Mouse (Mus musculus) G1E (cell line): ENCODE data around the gene Hephl1. TPM values are rescaled to one million over a fixed set of nuclear protein-coding genes. Genes with fewer than 3 reads are reported as not detected.

Experiments used
- ATAC-seq: 2 replicates; pipeline ENCODE4 v1.8.0; 2016; ENCODE audit warnings: mild to moderate bottlenecking; ENCODE audit not compliant: insufficient number of reproducible peaks, poor library complexity, low FRiP score, severe bottlenecking; ENCODE audit errors: extremely low read depth
- DNase-seq: peaks from one replicate; pipeline ENCODE4 v3.0.0; 2012; ENCODE audit warnings: low spot score
- H3K27me3 ChIP-seq: 2 replicates; pipeline ENCODE4 v1.6.1; 2012; ENCODE audit warnings: mild to moderate bottlenecking, low read length, inconsistent platforms; ENCODE audit not compliant: insufficient read depth
- H3K36me3 ChIP-seq: replicated peaks from 2 replicates; pipeline ENCODE3; 2012; ENCODE audit warnings: mild to moderate bottlenecking, inconsistent platforms
- H3K4me1 ChIP-seq: 2 replicates; pipeline ENCODE4 v1.6.1; 2012; ENCODE audit warnings: low read depth, low read length, inconsistent platforms, mixed read lengths; ENCODE audit not compliant: insufficient read depth
- H3K4me3 ChIP-seq: 2 replicates; pipeline ENCODE4 v1.5.1; 2012; ENCODE audit warnings: low read depth, mild to moderate bottlenecking, inconsistent platforms, low read length, moderate library complexity, mixed read lengths
- H3K9me3 ChIP-seq: replicated peaks from 2 replicates; pipeline ENCODE4 v1.6.1; 2012; ENCODE audit warnings: inconsistent platforms
- CTCF ChIP-seq: IDR thresholded peaks from 2 replicates; pipeline ENCODE4 v1.5.1; 2012; ENCODE audit warnings: low read depth, low read length, inconsistent platforms, mixed read lengths
- GATA1 ChIP-seq: IDR thresholded peaks from 2 replicates; pipeline ENCODE4 v1.6.1; 2012; ENCODE audit warnings: borderline replicate concordance, low read length, inconsistent platforms, mixed read lengths
- GATA2 ChIP-seq: IDR thresholded peaks from 2 replicates; pipeline ENCODE4 v1.6.1; 2012; ENCODE audit warnings: low read depth, low read length, inconsistent platforms, borderline replicate concordance
- POLR2AphosphoS5 ChIP-seq: IDR thresholded peaks from 2 replicates; pipeline ENCODE4 v1.6.1; 2012; ENCODE audit warnings: low read depth, low read length, inconsistent platforms; ENCODE audit not compliant: insufficient replicate concordance
- TAL1 ChIP-seq: conservative IDR thresholded peaks from 2 replicates; pipeline ENCODE4 v1.6.1; 2012; ENCODE audit warnings: low read depth, low read length, inconsistent platforms, mixed read lengths
- polyA plus RNA-seq: library from polyadenylated mRNA; stranded (reverse); fragments of >175 nt; gene quantifications from 2 replicates; pipeline ENCODE4 v1.2.3, GENCODE M21; 2012
- total RNA-seq, 2 experiments: library from RNA; stranded (forward) in 1 of 2; stranded (reverse) in 1 of 2; fragments of 200-1000 nt in 1 of 2; fragments of >200 nt in 1 of 2; fragmentation: Nextera tagmentation in 1 of 2; gene quantifications; 2 replicates each; pipeline ENCODE4 v1.2.3; 2014 to 2017

Hephl1 gene
- total and polyA plus RNA-seq, 3 experiments = 0.05 TPM; not detected in 2

GRCm38 (mm10) chr9:15097172-15097571 is 14.7 kb downstream of the Hephl1 start:
- TF ChIP-seq TAL1 (no peak), GATA2 (no peak), GATA1 (no peak), POLR2AphosphoS5 (no peak), CTCF (no peak)
- Histone ChIP-seq H3K36me3 (no peaks in the 10 kb centered on the region), H3K27me3 (0 out of 2 replicates have a peak, but pooled peaks cover 2% of the 10 kb centered on the region), H3K4me3 (no peak overlapping the region), H3K9me3 (no peaks in the 10 kb centered on the region), H3K4me1 (no peaks in the 10 kb centered on the region; the same call in 1 of the 2 replicates)
- DNase-seq = no peak
- ATAC-seq = no peak

DNA sequence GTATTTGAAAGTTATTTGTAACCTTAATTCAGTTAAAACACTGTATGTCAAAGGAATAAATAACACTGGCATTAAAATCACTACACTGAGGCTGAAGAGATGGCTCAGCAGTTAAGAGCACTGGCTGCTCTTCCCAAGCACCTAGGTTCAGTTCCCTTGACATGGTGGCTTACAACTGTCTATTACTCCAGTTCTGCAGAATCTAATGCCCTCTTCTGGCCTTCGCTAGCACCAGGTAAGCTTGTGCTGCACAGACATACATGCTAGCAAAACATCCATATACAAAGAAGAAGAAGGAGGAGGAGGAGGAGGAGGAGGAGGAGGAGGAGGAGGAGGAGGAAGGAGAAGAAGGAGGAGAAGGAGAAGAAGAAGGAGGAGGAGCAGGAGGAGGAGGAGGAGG is 15.7 kb downstream of the Hephl1 start:
- ATAC-seq = no peak
- H3K4me1 ChIP-seq = no peaks in the 10 kb centered on the region; the same call in 1 of the 2 replicates
- no peak overlapping the region for H3K4me3 ChIP-seq
- no peak for DNase-seq
- no peaks in the 10 kb centered on the region for H3K36me3 ChIP-seq
- H3K27me3 ChIP-seq = 0 out of 2 replicates have a peak, but pooled peaks cover 2% of the 10 kb centered on the region
- no peak for TF ChIP-seq CTCF
- TF ChIP-seq TAL1 = no peak
- no peak for TF ChIP-seq POLR2AphosphoS5
- no peak for TF ChIP-seq GATA2
- TF ChIP-seq GATA1 = no peak
- no peaks in the 10 kb centered on the region for H3K9me3 ChIP-seq

- Histone ChIP-seq H3K27me3 (0 out of 2 replicates have a peak, but pooled peaks cover 2% of the 10 kb centered on the region), H3K36me3 (no peaks in the 10 kb centered on the region), H3K9me3 (no peaks in the 10 kb centered on the region), H3K4me3 (no peak overlapping the region), H3K4me1 (no peaks in the 10 kb centered on the region; the same call in 1 of the 2 replicates)
- TF ChIP-seq CTCF (no peak), GATA2 (no peak), POLR2AphosphoS5 (no peak), TAL1 (no peak), GATA1 (no peak)
- ATAC-seq (no peak), DNase-seq (no peak)
Observed at GRCm38 (mm10) chr9:15095206-15095605, 16.7 kb downstream of the Hephl1 start.

- TF ChIP-seq GATA2 = no peak
- TF ChIP-seq GATA1 = no peak
- TF ChIP-seq POLR2AphosphoS5 = no peak
- no peak for TF ChIP-seq TAL1
- TF ChIP-seq CTCF = no peak
- no peak for ATAC-seq
- no peaks in the 10 kb centered on the region for H3K36me3 ChIP-seq
- H3K9me3 ChIP-seq = no peaks in the 10 kb centered on the region
- no peaks in the 10 kb centered on the region for H3K4me1 ChIP-seq
- no peak for DNase-seq
- H3K27me3 ChIP-seq = no peaks in the 10 kb centered on the region; the same call in 1 of the 2 replicates
- H3K4me3 ChIP-seq = no peak overlapping the region
Observed at GRCm38 (mm10) chr9:15068686-15069295, 43.1 kb downstream of the Hephl1 start.

- Histone ChIP-seq H3K36me3 (no peaks in the 10 kb centered on the region), H3K4me1 (no peaks in the 10 kb centered on the region), H3K27me3 (no peaks in the 10 kb centered on the region; the same call in 1 of the 2 replicates), H3K9me3 (no peaks in the 10 kb centered on the region), H3K4me3 (no peak overlapping the region)
- no peak for DNase-seq
- no peak for ATAC-seq
- TF ChIP-seq TAL1 (no peak), GATA2 (no peak), GATA1 (no peak), CTCF (no peak)
Observed at GRCm38 (mm10) chr9:15067995-15068685, 43.8 kb downstream of the Hephl1 start.

DNA sequence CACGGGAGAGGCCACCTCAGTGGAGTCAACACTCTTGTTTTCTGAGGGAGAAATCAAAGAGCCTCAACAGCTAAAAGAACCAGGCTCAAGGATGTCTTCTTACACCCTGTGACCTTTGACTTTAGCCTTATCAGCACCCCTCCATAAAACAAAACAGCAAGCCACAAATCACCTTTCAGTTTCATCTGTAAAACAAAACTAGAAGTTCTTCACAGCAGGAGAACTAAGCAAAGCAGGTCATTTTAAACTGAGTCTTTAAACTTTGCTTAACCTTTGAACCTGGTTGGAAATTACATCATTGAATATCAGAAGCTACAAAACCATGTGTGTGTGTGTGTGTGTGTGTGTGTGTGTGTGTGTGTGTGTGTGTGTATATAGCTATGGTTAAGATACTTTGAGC is 47.7 kb downstream of the Hephl1 start:
- no peaks in the 10 kb centered on the region; the same call in 1 of the 2 replicates for H3K27me3 ChIP-seq
- DNase-seq (no peak), ATAC-seq (no peak)
- no peaks in the 10 kb centered on the region for H3K36me3 ChIP-seq
- no peak overlapping the region for H3K4me3 ChIP-seq
- no peak for TF ChIP-seq GATA1
- no peak for TF ChIP-seq POLR2AphosphoS5
- TF ChIP-seq GATA2 = no peak
- no peak for TF ChIP-seq CTCF
- no peak for TF ChIP-seq TAL1
- H3K4me1 ChIP-seq = no peaks in the 10 kb centered on the region
- H3K9me3 ChIP-seq = no peaks in the 10 kb centered on the region
